Mouse (Mus musculus) intestine, embryonic 15.5 days (tissue): ENCODE measurements around the gene Fam240b. TPM values are rescaled to one million over a fixed set of nuclear protein-coding genes. Genes with fewer than 3 reads are reported as not detected.

Experiments used
- ATAC-seq: fragments of 200-750 bp; cut with Nextera tagmentation; 2 replicates; pipeline ENCODE4 v1.8.0; 2017; ENCODE audit warnings: moderate TSS enrichment, moderate library complexity
- H3K27ac ChIP-seq: fragments of 300-500 bp; sonication (generic); 2 replicates; pipeline ENCODE4 v1.5.1; 2015; ENCODE audit warnings: mild to moderate bottlenecking, inconsistent platforms
- H3K27me3 ChIP-seq: fragments of 300-500 bp; sonication (generic); replicated peaks from 2 replicates; pipeline ENCODE4 v1.6.1; 2015; ENCODE audit warnings: inconsistent platforms
- H3K36me3 ChIP-seq: fragments of 300-500 bp; sonication (generic); 2 replicates; pipeline ENCODE4 v1.6.1; 2015; ENCODE audit warnings: inconsistent platforms
- H3K4me1 ChIP-seq: fragments of 300-500 bp; sonication (generic); replicated peaks from 2 replicates; pipeline ENCODE4 v1.6.1; 2015; ENCODE audit warnings: inconsistent platforms
- H3K4me2 ChIP-seq: fragments of 300-500 bp; sonication (generic); replicated peaks from 2 replicates; pipeline ENCODE4 v1.6.1; 2015; ENCODE audit warnings: mild to moderate bottlenecking, inconsistent platforms
- H3K4me3 ChIP-seq: fragments of 300-500 bp; sonication (generic); replicated peaks from 2 replicates; pipeline ENCODE4 v1.5.1; 2015; ENCODE audit warnings: inconsistent platforms
- H3K9ac ChIP-seq: fragments of 300-500 bp; sonication (generic); 2 replicates; pipeline ENCODE4 v1.6.1; 2015; ENCODE audit warnings: inconsistent platforms
- H3K9me3 ChIP-seq: fragments of 300-500 bp; sonication (generic); 2 replicates; pipeline ENCODE4 v1.6.1; 2016; ENCODE audit warnings: inconsistent platforms
- WGBS: fragments of 180-500 bp; shearing (Covaris S2); methylation state at CpG from one replicate; pipeline ENCODE4 v1.1.7; 2015; 5-methylcytosine and 5-hydroxymethylcytosine counted together
- polyA plus RNA-seq: library from polyadenylated mRNA; unstranded; fragments of >200 nt; fragmentation: Nextera tagmentation; extraction: Ambion mirVana; gene quantifications from 2 replicates; pipeline ENCODE4 v1.2.1, GENCODE M21; 2015

Gene Fam240b
- polyA plus RNA-seq: not detected in 2 replicates

DNA sequence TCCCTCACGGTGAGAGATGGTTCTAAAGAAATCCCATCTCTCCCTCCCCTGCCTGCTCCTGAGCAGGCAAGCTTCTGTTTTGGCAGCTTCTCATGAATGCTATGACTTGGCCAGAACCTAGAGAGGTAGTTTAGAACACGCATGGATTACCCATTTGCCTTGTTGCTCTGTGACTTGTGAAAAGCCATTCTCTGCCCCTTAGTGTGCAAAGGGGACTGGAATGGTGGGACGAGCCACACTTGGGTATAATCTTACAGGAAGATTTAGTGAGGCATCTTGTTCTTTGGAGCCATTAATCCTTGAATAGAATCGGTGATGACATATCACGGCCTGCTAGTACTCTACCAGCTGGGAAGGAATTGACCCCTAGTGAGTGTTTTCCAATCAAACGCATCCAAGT lies at the start of gene Fam240b:
TSS of gene Fam240b (minus strand) at position 101 of the 400 bp plus-strand sequence.
- Histone ChIP-seq H3K27me3 (no peaks in the 10 kb centered on the region), H3K9ac (no peak within 1 kb of the TSS), H3K36me3 (no peaks in the 10 kb centered on the region), H3K4me2 (no peak within 1 kb of the TSS), H3K9me3 (no peaks in the 10 kb centered on the region), H3K4me3 (no peak within 1 kb of the TSS), H3K4me1 (no peaks in the 10 kb centered on the region), H3K27ac (no peak within 1 kb of the TSS)
- no peak for ATAC-seq
- 83% methylated on average over 6 of the region's 6 CpGs for WGBS

DNA sequence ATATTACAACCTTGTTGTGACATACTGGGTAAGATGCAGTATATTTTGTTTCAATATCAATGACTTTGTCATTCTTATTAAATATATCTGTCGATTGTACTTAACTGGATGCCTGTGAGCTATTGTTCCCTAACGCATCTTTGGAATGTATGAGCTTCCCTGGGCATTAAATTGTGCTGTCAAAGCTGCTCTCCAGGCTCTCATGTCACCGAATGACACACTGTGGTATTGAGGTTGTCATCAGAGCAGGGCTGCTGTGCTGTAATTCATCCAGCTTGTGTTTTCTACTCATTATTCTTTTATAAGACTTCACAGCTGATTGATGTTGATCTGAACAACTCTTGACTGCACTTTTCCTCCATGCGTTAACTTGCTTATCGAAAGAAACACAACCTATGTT lies 32.5 kb upstream of the Fam240b start:
- 78% methylated on average over 5 of the region's 5 CpGs for WGBS
- Histone ChIP-seq H3K4me1 (no peaks in the 10 kb centered on the region), H3K9me3 (no peaks in the 10 kb centered on the region), H3K36me3 (no peaks in the 10 kb centered on the region), H3K27me3 (no peaks in the 10 kb centered on the region), H3K4me3 (no peak overlapping the region), H3K4me2 (no peak overlapping the region), H3K9ac (no peak overlapping the region), H3K27ac (no peak overlapping the region)
- ATAC-seq: no peak

DNA sequence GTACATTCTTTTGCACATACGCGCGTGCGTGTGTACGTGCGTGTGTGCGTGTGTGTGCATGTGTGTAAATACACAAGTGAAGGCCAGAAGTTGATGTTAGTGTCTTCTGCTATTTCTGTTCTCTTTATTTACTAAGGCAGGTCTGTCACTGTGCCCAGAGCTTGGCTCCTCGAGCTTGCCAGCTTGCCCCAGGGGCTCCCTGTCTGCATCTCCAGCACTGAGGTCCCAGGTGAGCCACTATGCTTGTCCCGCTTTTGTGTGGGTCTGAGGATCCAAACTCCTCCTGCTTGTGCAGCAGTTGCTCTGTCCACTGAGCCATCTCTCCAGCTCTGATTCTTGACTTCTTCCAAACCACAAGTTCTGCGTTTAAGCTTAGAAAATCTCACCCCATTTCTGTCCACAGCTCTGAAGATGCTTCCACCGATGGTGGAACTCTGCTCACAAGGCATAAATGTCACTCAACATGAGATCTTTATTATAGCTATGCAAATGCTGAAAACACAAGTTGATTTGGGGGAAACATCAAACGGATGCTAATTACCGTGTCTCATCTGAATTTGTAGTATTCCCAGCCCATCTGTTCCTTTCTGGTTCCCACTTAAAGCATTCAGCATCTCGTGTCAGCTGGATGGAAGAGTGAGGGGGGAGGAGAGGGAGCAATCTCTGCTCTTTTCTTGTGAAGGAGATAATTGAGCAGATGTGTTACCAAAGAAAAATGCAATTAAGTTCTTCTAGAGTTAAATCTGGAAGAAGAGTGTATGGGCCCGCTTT lies 29.1 kb upstream of the Fam240b start:
- no peak overlapping the region for H3K4me2 ChIP-seq
- H3K27ac ChIP-seq: no peak overlapping the region
- no peak overlapping the region for H3K4me3 ChIP-seq
- no peaks in the 10 kb centered on the region for H3K9me3 ChIP-seq
- H3K27me3 ChIP-seq: no peaks in the 10 kb centered on the region
- no peaks in the 10 kb centered on the region for H3K36me3 ChIP-seq
- H3K9ac ChIP-seq: no peak overlapping the region
- WGBS: 84% methylated on average over 15 of the region's 15 CpGs
- ATAC-seq: no peak
- no peaks in the 10 kb centered on the region for H3K4me1 ChIP-seq

DNA sequence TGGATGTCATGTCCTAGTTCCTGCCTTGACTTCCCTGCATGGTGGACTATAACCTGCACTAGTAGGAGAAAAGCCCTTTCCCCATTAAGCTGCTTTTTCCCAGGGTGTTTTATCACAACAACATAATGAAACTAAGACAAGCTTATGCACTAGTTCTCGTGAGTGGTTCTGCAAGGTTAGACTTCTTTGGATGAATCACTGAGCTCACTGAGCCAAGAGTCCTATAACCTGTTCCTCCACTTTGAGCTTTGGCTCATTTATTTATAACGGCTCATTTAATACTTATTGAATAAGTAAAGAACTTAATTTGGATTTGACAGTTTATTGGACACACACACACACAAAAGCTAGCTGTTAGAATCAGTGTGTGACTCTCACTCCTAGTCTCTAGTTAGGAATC lies 16.7 kb upstream of the Fam240b start:
- Histone ChIP-seq H3K27me3 (no peaks in the 10 kb centered on the region), H3K9me3 (no peaks in the 10 kb centered on the region), H3K4me3 (no peak overlapping the region), H3K27ac (no peak overlapping the region), H3K4me1 (no peaks in the 10 kb centered on the region), H3K4me2 (no peak overlapping the region), H3K9ac (no peak overlapping the region), H3K36me3 (no peaks in the 10 kb centered on the region)
- no peak for ATAC-seq
- WGBS: 77% methylated on average over 2 of the region's 2 CpGs

DNA sequence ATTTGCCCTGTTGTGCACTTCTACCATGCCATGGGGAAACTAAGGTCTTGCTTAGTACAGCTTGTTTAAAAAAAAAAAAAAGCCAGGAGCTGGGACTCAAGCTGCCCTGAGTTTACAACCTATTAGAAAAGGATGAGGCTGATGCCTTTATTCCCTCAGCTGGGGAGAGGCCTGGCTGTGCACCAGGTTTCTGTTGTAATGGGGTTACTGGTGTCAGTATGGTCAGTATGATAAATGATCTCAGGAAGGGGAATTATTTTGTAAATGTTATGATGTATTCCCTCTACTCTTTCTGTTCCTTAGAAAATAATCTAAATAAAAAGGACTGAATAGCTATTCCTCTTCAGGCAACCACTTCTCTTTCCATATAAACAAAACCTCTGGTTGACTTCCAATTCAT lies 14.0 kb upstream of the Fam240b start:
- H3K4me3 ChIP-seq: no peak overlapping the region
- H3K36me3 ChIP-seq: no peaks in the 10 kb centered on the region
- peak overlapping the region; percentile 27; the same call in 1 of the 2 replicates for H3K27ac ChIP-seq
- no peaks in the 10 kb centered on the region for H3K9me3 ChIP-seq
- H3K4me2 ChIP-seq: no peak overlapping the region
- peak; percentile 89 for ATAC-seq
- H3K9ac ChIP-seq: no peak overlapping the region
- H3K27me3 ChIP-seq: no peaks in the 10 kb centered on the region
- no peaks in the 10 kb centered on the region for H3K4me1 ChIP-seq

DNA sequence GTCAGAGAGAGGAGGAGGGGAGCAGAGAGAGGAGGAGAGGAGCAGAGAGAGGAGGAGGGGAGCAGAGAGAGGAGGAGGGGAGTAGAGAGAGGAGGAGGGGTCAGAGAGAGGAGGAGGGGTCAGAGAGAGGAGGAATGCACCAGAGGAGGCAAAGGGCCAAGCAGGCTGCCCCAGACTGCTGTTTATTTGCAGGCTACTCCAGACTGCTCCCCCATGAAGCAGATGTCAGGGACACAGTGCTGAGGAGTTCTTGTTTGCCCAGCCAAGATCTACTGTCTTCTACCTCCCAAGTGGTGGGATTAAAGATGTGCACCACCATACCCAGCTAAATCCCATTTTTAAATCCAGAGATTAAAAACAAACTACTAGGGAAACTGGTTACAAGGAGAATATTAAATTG lies 9.8 kb upstream of the Fam240b start:
- H3K9ac ChIP-seq: no peak overlapping the region

GRCm38 (mm10) chr13:64502833-64503232 lies 5.2 kb upstream of the Fam240b start:
- no peak for ATAC-seq
- H3K27me3 ChIP-seq: no peaks in the 10 kb centered on the region
- H3K9ac ChIP-seq: no peak overlapping the region
- H3K36me3 ChIP-seq: no peaks in the 10 kb centered on the region
- 83% methylated on average over 3 of the region's 3 CpGs for WGBS
- H3K27ac ChIP-seq: no peak overlapping the region
- no peak overlapping the region for H3K4me3 ChIP-seq
- H3K9me3 ChIP-seq: no peaks in the 10 kb centered on the region
- H3K4me1 ChIP-seq: no peaks in the 10 kb centered on the region
- no peak overlapping the region for H3K4me2 ChIP-seq

More for the DNA sequence above, 9.8 kb upstream of the Fam240b start:
- no peaks in the 10 kb centered on the region for H3K27me3 ChIP-seq
- H3K9me3 ChIP-seq: no peaks in the 10 kb centered on the region
- H3K4me1 ChIP-seq: no peaks in the 10 kb centered on the region
- no peaks in the 10 kb centered on the region for H3K36me3 ChIP-seq
- no peak overlapping the region for H3K27ac ChIP-seq
- no peak for ATAC-seq
- H3K4me3 ChIP-seq: no peak overlapping the region
- no peak overlapping the region for H3K4me2 ChIP-seq

DNA sequence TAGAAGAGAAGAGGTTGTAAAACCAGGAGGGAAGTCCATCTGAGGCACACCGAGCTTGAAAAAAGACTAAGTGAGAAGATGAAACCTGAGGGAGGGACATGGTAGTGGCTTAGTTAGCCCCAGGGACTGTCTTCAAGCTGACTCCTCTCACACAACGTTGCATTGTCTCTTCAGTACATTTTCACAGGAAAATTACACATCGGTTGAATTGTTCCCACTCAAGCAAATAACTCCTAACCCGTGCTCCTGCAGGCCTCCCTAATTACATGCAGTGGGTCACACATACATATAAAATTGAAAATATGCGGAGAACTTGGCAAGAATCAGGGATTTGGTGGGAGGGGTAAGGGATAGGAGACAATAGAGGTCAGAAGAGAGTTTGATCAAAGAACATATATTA lies 4.0 kb downstream of the Fam240b start:
- Histone ChIP-seq H3K4me1 (no peaks in the 10 kb centered on the region), H3K9me3 (no peaks in the 10 kb centered on the region), H3K27me3 (no peaks in the 10 kb centered on the region), H3K4me3 (no peak overlapping the region), H3K9ac (no peak overlapping the region), H3K4me2 (no peak overlapping the region), H3K27ac (no peak overlapping the region), H3K36me3 (no peaks in the 10 kb centered on the region)
- no peak for ATAC-seq
- 67% methylated on average over 5 of the region's 5 CpGs for WGBS

DNA sequence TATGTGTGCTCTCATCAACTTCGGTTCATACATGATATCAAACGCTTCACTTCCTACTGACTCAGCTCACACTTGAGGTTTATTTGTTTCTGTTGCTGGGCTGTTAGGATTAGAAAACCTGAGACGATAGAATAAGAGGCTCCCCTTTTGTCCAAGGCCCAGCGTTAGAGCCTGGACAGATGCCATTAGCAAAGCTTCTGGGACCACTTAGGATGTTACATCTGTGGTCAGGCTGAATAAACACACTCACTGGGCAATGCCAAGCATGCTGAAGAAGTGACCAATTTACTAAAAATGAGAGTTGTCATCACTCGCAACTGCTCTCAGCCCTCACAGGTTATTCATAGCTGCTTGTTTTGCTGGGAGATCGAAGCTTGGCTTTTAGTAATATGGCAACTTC lies 7.7 kb downstream of the Fam240b start:
- no peak overlapping the region for H3K4me2 ChIP-seq
- no peaks in the 10 kb centered on the region for H3K36me3 ChIP-seq
- ATAC-seq: no peak
- H3K9ac ChIP-seq: no peak overlapping the region
- no peaks in the 10 kb centered on the region for H3K9me3 ChIP-seq
- no peaks in the 10 kb centered on the region for H3K27me3 ChIP-seq
- no peak overlapping the region for H3K4me3 ChIP-seq
- no peak overlapping the region for H3K27ac ChIP-seq
- WGBS: 72% methylated on average over 6 of the region's 6 CpGs
- H3K4me1 ChIP-seq: no peaks in the 10 kb centered on the region

- no peak for ATAC-seq
- H3K9ac ChIP-seq: no peak overlapping the region
Observed at GRCm38 (mm10) chr13:64479960-64480359, 17.6 kb downstream of the Fam240b start.

DNA sequence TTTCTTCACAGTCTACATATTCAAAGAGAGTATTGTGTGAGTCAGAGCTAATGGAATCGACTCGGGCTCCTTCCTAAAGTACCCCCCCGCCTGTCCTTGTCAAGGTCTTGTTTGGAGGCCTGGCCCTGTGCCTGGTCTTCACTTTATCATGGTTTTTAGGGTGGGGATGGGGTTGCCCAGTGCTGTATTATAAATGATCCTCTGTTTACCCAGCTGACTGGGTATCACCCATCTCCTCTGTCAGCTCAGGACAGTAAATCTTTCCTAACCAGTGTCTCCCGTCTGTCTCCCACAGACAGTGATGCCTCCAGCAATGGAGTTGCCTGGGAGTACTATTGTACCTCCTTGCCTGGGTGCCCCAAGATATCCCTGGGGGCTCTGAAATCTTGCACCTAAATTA lies 19.6 kb downstream of the Fam240b start:
- WGBS: 65% methylated on average over 4 of the region's 4 CpGs
- Histone ChIP-seq H3K4me3 (no peak overlapping the region), H3K9me3 (no peaks in the 10 kb centered on the region), H3K27ac (no peak overlapping the region), H3K27me3 (no peaks in the 10 kb centered on the region), H3K9ac (no peak overlapping the region), H3K4me2 (no peak overlapping the region), H3K4me1 (no peaks in the 10 kb centered on the region), H3K36me3 (no peaks in the 10 kb centered on the region)
- no peak for ATAC-seq

More at GRCm38 (mm10) chr13:64479960-64480359, 17.6 kb downstream of the Fam240b start:
- Histone ChIP-seq H3K27me3 (no peaks in the 10 kb centered on the region), H3K4me1 (no peaks in the 10 kb centered on the region), H3K27ac (no peak overlapping the region), H3K4me3 (no peak overlapping the region), H3K9me3 (no peaks in the 10 kb centered on the region), H3K36me3 (no peaks in the 10 kb centered on the region), H3K4me2 (no peak overlapping the region)
- WGBS: 64% methylated on average over 3 of the region's 3 CpGs

GRCm38 (mm10) chr13:64467886-64468285 lies 29.7 kb downstream of the Fam240b start:
- Histone ChIP-seq H3K9me3 (no peaks in the 10 kb centered on the region), H3K36me3 (no peaks in the 10 kb centered on the region), H3K27ac (no peak overlapping the region), H3K4me2 (no peak overlapping the region), H3K9ac (no peak overlapping the region), H3K27me3 (no peaks in the 10 kb centered on the region), H3K4me1 (no peaks in the 10 kb centered on the region), H3K4me3 (no peak overlapping the region)
- ATAC-seq: no peak
- 62% methylated on average over 6 of the region's 6 CpGs for WGBS

- Histone ChIP-seq H3K4me3 (no peak overlapping the region), H3K9ac (no peak overlapping the region), H3K36me3 (no peaks in the 10 kb centered on the region), H3K4me2 (no peak overlapping the region), H3K27ac (no peak overlapping the region), H3K4me1 (no peaks in the 10 kb centered on the region), H3K9me3 (no peaks in the 10 kb centered on the region), H3K27me3 (no peaks in the 10 kb centered on the region)
- WGBS: 70% methylated on average over 9 of the region's 9 CpGs
- no peak for ATAC-seq
Observed at GRCm38 (mm10) chr13:64465166-64465565, 32.4 kb downstream of the Fam240b start.
